16 mouse cellular contexts compared by ENCODE assay signal in genomic region chr2:38516471-38516870, GRCm38 (mm10). TPM values are rescaled to one million over a fixed set of nuclear protein-coding genes. Genes with fewer than 3 reads are reported as not detected.
DNase-seq lines count a peak whose midpoint lies in the region; ATAC-seq and TF ChIP-seq lines count a peak whose summit lies in the region.
"Had no signal": no experiment of that assay in that cellular context is flagged by ENCODE, and none has a peak within 500 bp of the region (broad histone marks: within the 10 kb centered on the region; RNA-seq: fewer than 3 reads in every experiment).

No protein-coding gene starts in this region.

- 36% methylated on average over 3 of the region's 3 CpGs for WGBS in heart, adult 2 months
- WGBS in heart, embryonic 12.5 days = 59% methylated on average over 3 of the region's 3 CpGs
- WGBS in kidney, embryonic 16.5 days = 42% methylated on average over 3 of the region's 3 CpGs

- H3K36me3 ChIP-seq in heart, adult 2 months (ENCODE audit: control insufficient read depth, insufficient read depth, low read length) = no peaks in the 10 kb centered on the region
- peaks cover 11% of the 10 kb centered on the region; the same call in 1 of the 2 replicates for H3K36me3 ChIP-seq in heart, embryonic 12.5 days
- no peaks in the 10 kb centered on the region for H3K36me3 ChIP-seq in kidney, embryonic 16.5 days (ENCODE audit: insufficient read depth, low read length)
- H3K36me3 ChIP-seq in testis, adult 2 months (ENCODE audit: control insufficient read depth, insufficient read depth, low read length) = no peaks in the 10 kb centered on the region
- H3K36me3 ChIP-seq: hindbrain, embryonic 15.5 days; neural tube, embryonic 12.5 days had no signal

- no peak overlapping the region for H3K27ac ChIP-seq in heart, adult 2 months
- no peak overlapping the region for H3K27ac ChIP-seq in heart, embryonic 12.5 days (ENCODE audit: poor library complexity, severe bottlenecking)
- peak overlapping the region; percentile 36 for H3K27ac ChIP-seq in kidney, embryonic 16.5 days (ENCODE audit: low read length)
- H3K27ac ChIP-seq in testis, adult 2 months (ENCODE audit: control insufficient read depth, insufficient read depth, low read depth, low read length) = no peak overlapping the region
- H3K27ac ChIP-seq: neural tube, embryonic 12.5 days had no signal

- no peak for ATAC-seq in heart, embryonic 12.5 days (ENCODE audit: insufficient number of reproducible peaks, low FRiP score)
- 0 out of 2 replicates have a peak, but pooled peaks have one; percentile 4 for ATAC-seq in kidney, embryonic 16.5 days (ENCODE audit: low FRiP score, low TSS enrichment)
- ATAC-seq in megakaryocyte progenitor cell, adult 5-6 weeks (replicated peaks; ENCODE audit: poor library complexity) = no peak
- ATAC-seq: midbrain, embryonic 16.5 days had no signal

- no peaks in the 10 kb centered on the region for H3K79me2 ChIP-seq in heart, adult 2 months (replicated peaks; ENCODE audit: control insufficient read depth, insufficient read depth, low read length)

- H3K9ac ChIP-seq in heart, adult 2 months (ENCODE audit: low read depth, low read length) = no peak overlapping the region
- no peak overlapping the region for H3K9ac ChIP-seq in heart, embryonic 12.5 days
- H3K9ac ChIP-seq in kidney, embryonic 16.5 days (replicated peaks; ENCODE audit: low read length) = no peak overlapping the region
- H3K9ac ChIP-seq: hindbrain, embryonic 15.5 days; neural tube, embryonic 12.5 days had no signal

- H3K9me3 ChIP-seq in heart, embryonic 12.5 days (replicated peaks) = no peaks in the 10 kb centered on the region; the same call in 1 of the 2 replicates
- no peaks in the 10 kb centered on the region for H3K9me3 ChIP-seq in kidney, embryonic 16.5 days (ENCODE audit: low read length)
- H3K9me3 ChIP-seq: hindbrain, embryonic 15.5 days; neural tube, embryonic 12.5 days had no signal

- TF ChIP-seq CTCF in heart, adult 2 months (IDR thresholded peaks at IDR 0.05) = no peak
- no peak for TF ChIP-seq CTCF in testis, adult 2 months (IDR thresholded peaks at IDR 0.05; ENCODE audit: control insufficient read depth, insufficient read depth, insufficient replicate concordance, low read depth, low read length)

- DNase-seq in heart, adult 2 months = no peak
- no peak for DNase-seq in kidney, postnatal 4 days
- no peak for DNase-seq in testis, postnatal 14 days (ENCODE audit: low spot score)
- DNase-seq in MN1 (ENCODE audit: low spot score) = no peak
- DNase-seq: adrenal gland, postnatal 10 days; cerebellum, adult 9-11 months; kidney, postnatal 10 days; lung, postnatal 14 days; thymus, postnatal 4 days had no signal

- intact Hi-C loops in heart, adult 2 months (cut with DNase I) = loop anchor here (5.0 kb wide), 1 partner anchor 84 kb away; no protein-coding TSS in a partner anchor

- no peak overlapping the region for H3K4me2 ChIP-seq in heart, embryonic 12.5 days
- no peak overlapping the region for H3K4me2 ChIP-seq in kidney, embryonic 16.5 days (replicated peaks; ENCODE audit: low read depth, low read length)
- H3K4me2 ChIP-seq: hindbrain, embryonic 15.5 days; neural tube, embryonic 12.5 days had no signal

- TF ChIP-seq EP300 in heart, adult 2 months (IDR thresholded peaks at IDR 0.05; ENCODE audit: insufficient read depth, low read depth, low read length) = 0 out of 2 replicates have a peak, but pooled peaks have one; percentile 20

- no peaks in the 10 kb centered on the region for H3K27me3 ChIP-seq in heart, adult 2 months (ENCODE audit: control insufficient read depth, insufficient read depth, low read length)
- no peaks in the 10 kb centered on the region for H3K27me3 ChIP-seq in heart, embryonic 12.5 days (replicated peaks)
- H3K27me3 ChIP-seq in kidney, embryonic 16.5 days (ENCODE audit: insufficient read depth, low read length) = no peaks in the 10 kb centered on the region
- H3K27me3 ChIP-seq in testis, adult 2 months (ENCODE audit: control insufficient read depth, insufficient read depth, low read length) = no peaks in the 10 kb centered on the region
- H3K27me3 ChIP-seq: hindbrain, embryonic 15.5 days; neural tube, embryonic 12.5 days had no signal

- no peak for TF ChIP-seq POLR2A in heart, adult 2 months (IDR thresholded peaks at IDR 0.05; ENCODE audit: insufficient read depth, low read depth, low read length)
- no peak for TF ChIP-seq POLR2A in testis, adult 2 months (IDR thresholded peaks at IDR 0.05; ENCODE audit: control insufficient read depth, low read depth, low read length)

- peaks cover 26% of the 10 kb centered on the region for H3K4me1 ChIP-seq in heart, adult 2 months (ENCODE audit: control insufficient read depth, insufficient read depth, low read length)
- peaks cover 74% of the 10 kb centered on the region for H3K4me1 ChIP-seq in heart, embryonic 12.5 days (replicated peaks)
- peaks cover 42% of the 10 kb centered on the region for H3K4me1 ChIP-seq in kidney, embryonic 16.5 days (ENCODE audit: insufficient read depth, low read length)
- peaks cover 12% of the 10 kb centered on the region for H3K4me1 ChIP-seq in testis, adult 2 months (ENCODE audit: control insufficient read depth, insufficient read depth, low read length)

- H3K4me3 ChIP-seq in heart, adult 2 months = no peak overlapping the region
- H3K4me3 ChIP-seq in heart, embryonic 12.5 days = no peak overlapping the region
- H3K4me3 ChIP-seq in kidney, embryonic 16.5 days (ENCODE audit: low read length) = no peak overlapping the region
- peak overlapping the region; percentile 44 for H3K4me3 ChIP-seq in testis, adult 2 months (ENCODE audit: control insufficient read depth, low read depth, low read length)
- H3K4me3 ChIP-seq: hindbrain, embryonic 15.5 days; neural tube, embryonic 12.5 days had no signal

RNA-seq across cellular contexts. Expression of gene Nek6, which starts 5.0 kb away (rescaled TPM):
- 1 to 10 TPM; 2.9 to 3.3 TPM for total RNA-seq in heart, adult 2 months (2021)
- polyA plus RNA-seq in heart, adult 2 months (2012; rRNA removed) = 5.5 and 5.8 TPM in 2 replicates
- 71.8 and 79.2 TPM in 2 replicates for polyA plus RNA-seq in heart, embryonic 12.5 days (2016; fragmentation: Nextera tagmentation; extraction: Ambion mirVana)
- polyA plus RNA-seq in kidney, embryonic 16.5 days (2015; fragmentation: Nextera tagmentation; extraction: Ambion mirVana) = 72.1 and 75.3 TPM in 2 replicates
- polyA plus RNA-seq in testis, adult 2 months (2012; rRNA removed) = 3.3 and 4.0 TPM in 2 replicates
- total RNA-seq in megakaryocyte progenitor cell, adult 5-6 weeks (2015) = 15.0 and 18.2 TPM in 2 replicates
- 4.4 and 5.0 TPM in 2 replicates for total RNA-seq in megakaryocyte progenitor cell, adult 5-6 weeks (2017)

Comparison
In these comparisons a context has a peak if more than half of its experiments do, and no peak if none do; other contexts are left out.
1. RNA of gene Nek6, which starts 5.0 kb away (polyA plus RNA-seq): 71.8 to 79.2 TPM in heart, embryonic 12.5 days and 72.1 to 75.3 TPM in kidney, embryonic 16.5 days; 5.5 to 5.8 TPM in heart, adult 2 months and 3.3 to 4.0 TPM in testis, adult 2 months; every median in the first group is over 10 times any median in the second.